Mouse (Mus musculus) ES-E14 (cell line): ENCODE measurements around the gene Zfp385a.

Experiments used
- CHD2 ChIP-seq: IDR thresholded peaks from 2 replicates; pipeline ENCODE4 v1.6.1; 2014; ENCODE audit warnings: mild to moderate bottlenecking, low read depth, low read length, inconsistent platforms
- HCFC1 ChIP-seq: IDR thresholded peaks from 2 replicates; pipeline ENCODE4 v1.6.1; 2012; ENCODE audit warnings: low read length, inconsistent platforms, borderline replicate concordance; ENCODE audit not compliant: insufficient read depth
- MAFK ChIP-seq: IDR thresholded peaks from 2 replicates; pipeline ENCODE4 v1.6.1; 2014; ENCODE audit warnings: mild to moderate bottlenecking, low read depth, low read length, inconsistent platforms; ENCODE audit not compliant: insufficient read depth
- ZC3H11A ChIP-seq: IDR thresholded peaks from 2 replicates; pipeline ENCODE4 v1.6.1; 2012; ENCODE audit warnings: low read depth, mild to moderate bottlenecking, inconsistent platforms, low read length, borderline replicate concordance

DNA sequence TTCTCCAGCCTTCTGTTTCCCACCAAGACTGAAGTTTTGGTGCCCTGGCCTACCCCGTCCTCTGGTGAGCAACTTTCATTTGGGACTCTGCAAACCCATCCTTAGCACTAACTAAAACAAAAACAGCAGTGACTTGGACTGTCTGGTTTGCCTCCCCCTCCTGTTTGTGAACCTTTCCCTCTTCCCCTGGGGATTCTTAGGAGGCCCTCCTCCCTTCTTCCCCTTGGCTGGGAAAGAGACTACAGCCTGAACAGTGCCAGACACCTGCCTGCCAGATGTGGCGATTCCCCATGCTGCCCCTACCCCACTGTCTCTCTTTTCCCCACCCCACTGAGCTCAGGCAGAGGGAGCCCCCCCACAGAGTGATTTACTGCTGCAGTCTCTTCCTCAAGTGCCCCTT is 38.8 kb downstream of the Zfp385a start:
- no peak for TF ChIP-seq ZC3H11A
- TF ChIP-seq HCFC1, result no peak
- no peak for TF ChIP-seq CHD2
- no peak for TF ChIP-seq MAFK
